Mouse (Mus musculus): ENCODE measurements around the gene Nup98.

DNA sequence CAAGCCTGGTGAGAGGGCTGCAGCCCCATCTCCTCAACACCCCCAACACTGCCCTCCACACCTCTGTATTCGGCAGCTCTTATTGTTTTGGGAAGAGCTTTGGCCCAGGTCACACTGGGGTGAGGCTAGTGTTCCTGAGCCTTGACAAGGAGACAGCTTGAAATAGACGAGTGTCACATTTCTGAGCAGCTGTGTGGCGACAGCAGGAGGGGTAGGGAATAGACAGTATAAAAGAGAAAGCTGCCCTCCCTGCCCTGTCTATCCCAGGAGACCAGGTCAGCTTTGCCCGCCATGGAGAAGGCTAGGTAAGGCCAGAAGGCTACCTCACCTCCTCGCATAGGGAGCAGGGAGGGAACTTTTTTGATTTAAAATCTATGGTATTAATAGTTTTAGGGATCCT is 108.5 kb downstream of the Nup98 start, which contains the start of gene Art1:
- no peak for TF ChIP-seq GATA1 (IDR thresholded peaks at IDR 0.05; ENCODE audit: borderline replicate concordance, low read length)
- no peak for TF ChIP-seq FLI1 (IDR thresholded peaks at IDR 0.05; ENCODE audit: low read length)

Measured in megakaryocyte, embryonic 14.5 days (primary cell).